Mouse (Mus musculus): ENCODE measurements around the gene Stub1. TPM values are rescaled to one million over a fixed set of nuclear protein-coding genes. Genes with fewer than 3 reads are reported as not detected.

Gene Stub1
- polyA plus RNA-seq, 1 experiment from 2014 or later = 334 TPM

- Histone ChIP-seq H3K9me3 (ENCODE audit: control insufficient read depth, low read length) (no peaks in the 10 kb centered on the region), H3K36me3 (ENCODE audit: control insufficient read depth, insufficient read depth, low read length) (peaks cover 7% of the 10 kb centered on the region; the same call in 1 of the 2 replicates), H3K27me3 (ENCODE audit: control insufficient read depth, insufficient read depth, low read length) (no peaks in the 10 kb centered on the region), H3K27ac (ENCODE audit: low read depth, low read length) (no peak overlapping the region), H3K4me3 (ENCODE audit: low read depth, low read length) (no peak overlapping the region), H3K4me1 (ENCODE audit: control insufficient read depth, insufficient read depth, low read length) (peaks cover 29% of the 10 kb centered on the region), H3K9ac (ENCODE audit: low read length) (peak overlapping the region; percentile 5; the same call in 1 of the 2 replicates), H3K4me2 (ENCODE audit: low read depth) (no peak overlapping the region)
- ATAC-seq (ENCODE audit: insufficient read depth, low FRiP score, low TSS enrichment) (no peak), DNase-seq (ENCODE audit: low spot score) (no peak)
- 93% methylated on average over 32 of the region's 32 CpGs for WGBS
These were observed 44.8 kb upstream of the Stub1 start for GRCm38 (mm10) chr17:25877741-25878610.

- Histone ChIP-seq H3K4me1 (ENCODE audit: control insufficient read depth, insufficient read depth, low read length) (peaks cover 29% of the 10 kb centered on the region), H3K9ac (ENCODE audit: low read length) (no peak overlapping the region), H3K4me3 (ENCODE audit: low read depth, low read length) (no peak overlapping the region), H3K9me3 (ENCODE audit: control insufficient read depth, low read length) (no peaks in the 10 kb centered on the region), H3K27me3 (ENCODE audit: control insufficient read depth, insufficient read depth, low read length) (no peaks in the 10 kb centered on the region), H3K4me2 (ENCODE audit: low read depth) (no peak overlapping the region), H3K27ac (ENCODE audit: low read depth, low read length) (no peak overlapping the region), H3K36me3 (ENCODE audit: control insufficient read depth, insufficient read depth, low read length) (peaks cover 7% of the 10 kb centered on the region; the same call in 1 of the 2 replicates)
- DNase-seq (ENCODE audit: low spot score) = no peak
- 92% methylated on average over 3 of the region's 3 CpGs for WGBS
- no peak for ATAC-seq (ENCODE audit: insufficient read depth, low FRiP score, low TSS enrichment)
These were observed 43.8 kb upstream of the Stub1 start for GRCm38 (mm10) chr17:25877025-25877424.

- Histone ChIP-seq H3K4me3 (ENCODE audit: low read depth, low read length) (peak overlapping the region; percentile 72), H3K9me3 (ENCODE audit: control insufficient read depth, low read length) (no peaks in the 10 kb centered on the region), H3K4me2 (ENCODE audit: low read depth) (peak overlapping the region; percentile 97), H3K36me3 (ENCODE audit: control insufficient read depth, insufficient read depth, low read length) (peaks cover 7% of the 10 kb centered on the region; the same call in 1 of the 2 replicates), H3K27me3 (ENCODE audit: control insufficient read depth, insufficient read depth, low read length) (no peaks in the 10 kb centered on the region), H3K4me1 (ENCODE audit: control insufficient read depth, insufficient read depth, low read length) (peaks cover 26% of the 10 kb centered on the region), H3K27ac (ENCODE audit: low read depth, low read length) (no peak overlapping the region; the same call in 1 of the 2 replicates), H3K9ac (ENCODE audit: low read length) (peak overlapping the region; percentile 86)
- 55% methylated on average over 10 of the region's 10 CpGs for WGBS
- DNase-seq (ENCODE audit: low spot score) (no peak), ATAC-seq (ENCODE audit: insufficient read depth, low FRiP score, low TSS enrichment) (no peak)
These were observed 43.2 kb upstream of the Stub1 start for GRCm38 (mm10) chr17:25876347-25876915.

- WGBS = 1% methylated on average over 59 of the region's 59 CpGs
- peak; percentile 84 for ATAC-seq (ENCODE audit: insufficient read depth, low FRiP score, low TSS enrichment)
These were observed 42.2 kb upstream of the Stub1 start for GRCm38 (mm10) chr17:25875171-25876136.

GRCm38 (mm10) chr17:25874721-25875170, 41.5 kb upstream of the Stub1 start, which contains the start of gene Mettl26:
Gene Mettl26, plus strand, starts transcription at chr17:25875074.
- H3K36me3 ChIP-seq (ENCODE audit: control insufficient read depth, insufficient read depth, low read length) = peaks cover 7% of the 10 kb centered on the region; the same call in 1 of the 2 replicates
- peak; percentile 58 for ATAC-seq (ENCODE audit: insufficient read depth, low FRiP score, low TSS enrichment)
- H3K9me3 ChIP-seq (ENCODE audit: control insufficient read depth, low read length) = no peaks in the 10 kb centered on the region
- peak within 1 kb of the TSS; percentile 86 for H3K9ac ChIP-seq (ENCODE audit: low read length)
- peaks cover 13% of the 10 kb centered on the region for H3K4me1 ChIP-seq (ENCODE audit: control insufficient read depth, insufficient read depth, low read length)
- WGBS = under 1% methylated on average over 25 of the region's 25 CpGs
- H3K4me2 ChIP-seq (ENCODE audit: low read depth) = peak within 1 kb of the TSS; percentile 97
- DNase-seq (ENCODE audit: low spot score) = peak; percentile 93
- H3K27me3 ChIP-seq (ENCODE audit: control insufficient read depth, insufficient read depth, low read length) = no peaks in the 10 kb centered on the region
- peak within 1 kb of the TSS; percentile 85 for H3K27ac ChIP-seq (ENCODE audit: low read depth, low read length)
- peak within 1 kb of the TSS; percentile 72 for H3K4me3 ChIP-seq (ENCODE audit: low read depth, low read length)

More at GRCm38 (mm10) chr17:25875171-25876136, 42.2 kb upstream of the Stub1 start:
- Histone ChIP-seq H3K9ac (ENCODE audit: low read length) (peak overlapping the region; percentile 86), H3K27me3 (ENCODE audit: control insufficient read depth, insufficient read depth, low read length) (no peaks in the 10 kb centered on the region), H3K27ac (ENCODE audit: low read depth, low read length) (peak overlapping the region; percentile 85), H3K4me2 (ENCODE audit: low read depth) (peak overlapping the region; percentile 97), H3K4me3 (ENCODE audit: low read depth, low read length) (peak overlapping the region; percentile 72), H3K4me1 (ENCODE audit: control insufficient read depth, insufficient read depth, low read length) (peaks cover 17% of the 10 kb centered on the region), H3K9me3 (ENCODE audit: control insufficient read depth, low read length) (no peaks in the 10 kb centered on the region), H3K36me3 (ENCODE audit: control insufficient read depth, insufficient read depth, low read length) (peaks cover 7% of the 10 kb centered on the region; the same call in 1 of the 2 replicates)
- peak; percentile 92 for DNase-seq (ENCODE audit: low spot score)

GRCm38 (mm10) chr17:25874148-25874720, 41.0 kb upstream of the Stub1 start:
- Histone ChIP-seq H3K9ac (ENCODE audit: low read length) (peak overlapping the region; percentile 57), H3K36me3 (ENCODE audit: control insufficient read depth, insufficient read depth, low read length) (peaks cover 7% of the 10 kb centered on the region; the same call in 1 of the 2 replicates), H3K4me3 (ENCODE audit: low read depth, low read length) (peak overlapping the region; percentile 72), H3K27ac (ENCODE audit: low read depth, low read length) (peak overlapping the region; percentile 11; the same call in 1 of the 2 replicates), H3K4me2 (ENCODE audit: low read depth) (peak overlapping the region; percentile 97), H3K9me3 (ENCODE audit: control insufficient read depth, low read length) (no peaks in the 10 kb centered on the region), H3K4me1 (ENCODE audit: control insufficient read depth, insufficient read depth, low read length) (peaks cover 13% of the 10 kb centered on the region), H3K27me3 (ENCODE audit: control insufficient read depth, insufficient read depth, low read length) (no peaks in the 10 kb centered on the region)
- DNase-seq (ENCODE audit: low spot score) (no peak), ATAC-seq (ENCODE audit: insufficient read depth, low FRiP score, low TSS enrichment) (no peak)
- WGBS = 8% methylated on average over 14 of the region's 14 CpGs

GRCm38 (mm10) chr17:25873405-25874147, 40.4 kb upstream of the Stub1 start:
- 78% methylated on average over 10 of the region's 11 CpGs for WGBS
- Histone ChIP-seq H3K4me2 (ENCODE audit: low read depth) (peak overlapping the region; percentile 97), H3K9me3 (ENCODE audit: control insufficient read depth, low read length) (no peaks in the 10 kb centered on the region), H3K36me3 (ENCODE audit: control insufficient read depth, insufficient read depth, low read length) (peaks cover 2% of the 10 kb centered on the region; the same call in 1 of the 2 replicates), H3K4me3 (ENCODE audit: low read depth, low read length) (no peak overlapping the region; the same call in 1 of the 2 replicates), H3K27ac (ENCODE audit: low read depth, low read length) (no peak overlapping the region), H3K4me1 (ENCODE audit: control insufficient read depth, insufficient read depth, low read length) (peaks cover 16% of the 10 kb centered on the region), H3K9ac (ENCODE audit: low read length) (no peak overlapping the region), H3K27me3 (ENCODE audit: control insufficient read depth, insufficient read depth, low read length) (no peaks in the 10 kb centered on the region)
- ATAC-seq (ENCODE audit: insufficient read depth, low FRiP score, low TSS enrichment) (no peak), DNase-seq (ENCODE audit: low spot score) (no peak)

Data from neural tube, embryonic 11.5 days (tissue).